Mouse (Mus musculus) CH12.LX (cell line): ENCODE measurements around the gene Jmjd1c. TPM values are rescaled to one million over a fixed set of nuclear protein-coding genes. Genes with fewer than 3 reads are reported as not detected.

Experiments
- DNase-seq: peaks from one replicate; pipeline ENCODE4 v3.0.0-alpha.2; 2013; ENCODE audit errors: extremely low read depth
- H3K27ac ChIP-seq: 2 replicates; pipeline ENCODE4 v1.5.1; 2012; ENCODE audit warnings: low read depth, mild to moderate bottlenecking, control low read depth, moderate library complexity; ENCODE audit not compliant: insufficient read depth
- H3K27me3 ChIP-seq: replicated peaks from 2 replicates; pipeline ENCODE3; 2012; ENCODE audit warnings: inconsistent platforms
- H3K36me3 ChIP-seq, 2 experiments: replicated peaks in 1 of 2; 2 replicates each; pipeline versions ENCODE3 to v1.6.1; 2012; ENCODE audit warnings: inconsistent platforms in 1 of 2, low read length in 1 of 2, mild to moderate bottlenecking in 1 of 2, mixed read lengths in 1 of 2, moderate library complexity in 1 of 2; ENCODE audit not compliant: control insufficient read depth in 1 of 2, insufficient read depth in 1 of 2
- H3K4me1 ChIP-seq, 2 experiments: 2 replicates each; pipeline ENCODE4 v1.6.1; 2012; ENCODE audit warnings: inconsistent platforms in 1 of 2, moderate library complexity in 1 of 2; ENCODE audit not compliant: insufficient read depth in 2 of 2, control insufficient read depth in 1 of 2
- H3K4me2 ChIP-seq: 2 replicates; pipeline ENCODE4 v1.6.1; 2012; ENCODE audit warnings: low read depth, mild to moderate bottlenecking, control low read depth; ENCODE audit not compliant: poor library complexity, insufficient read depth, severe bottlenecking
- H3K4me3 ChIP-seq, 3 experiments: fragments of 150-350 bp in 1 of 3; sonication (generic) in 1 of 3; replicated peaks in 1 of 3; 2 replicates each; pipeline versions ENCODE3 to v1.5.1; 2011 to 2012; ENCODE audit warnings: low read depth in 2 of 3, low read length in 2 of 3, mild to moderate bottlenecking in 2 of 3, moderate library complexity in 2 of 3, control low read depth in 1 of 3, improper control_type of control experiment in 1 of 3, inconsistent platforms in 1 of 3, mixed read lengths in 1 of 3; ENCODE audit not compliant: poor library complexity in 1 of 3
- H3K79me2 ChIP-seq: replicated peaks from 2 replicates; pipeline ENCODE4 v1.6.1; 2012; ENCODE audit warnings: mild to moderate bottlenecking, moderate library complexity; ENCODE audit not compliant: control insufficient read depth, poor library complexity, insufficient read depth, severe bottlenecking; ENCODE audit errors: extremely low read depth
- H3K9ac ChIP-seq: 2 replicates; pipeline ENCODE4 v1.6.1; 2012; ENCODE audit warnings: low read depth, mild to moderate bottlenecking, control low read depth, moderate library complexity; ENCODE audit not compliant: insufficient read depth
- H3K9me3 ChIP-seq: replicated peaks from 2 replicates; pipeline ENCODE3; 2012; ENCODE audit warnings: low read length, inconsistent platforms, mixed read lengths
- BHLHE40 ChIP-seq: IDR thresholded peaks from 2 replicates; pipeline ENCODE4 v1.6.1; 2011; ENCODE audit warnings: mild to moderate bottlenecking, low read depth, low read length, improper control_type of control experiment
- CHD1 ChIP-seq: IDR thresholded peaks from 2 replicates; pipeline ENCODE4 v1.6.1; 2012; ENCODE audit warnings: low read depth, low read length, improper control_type of control experiment, inconsistent platforms
- CHD2 ChIP-seq: IDR thresholded peaks from 2 replicates; pipeline ENCODE4 v1.6.1; 2011; ENCODE audit warnings: low read length, improper control_type of control experiment
- CTCF ChIP-seq, 2 experiments: IDR thresholded peaks in 1 of 2; conservative IDR thresholded peaks in 1 of 2; 2 replicates each; pipeline ENCODE4 v1.5.1; 2011 to 2012; ENCODE audit warnings: low read depth in 2 of 2, low read length in 2 of 2, improper control_type of control experiment in 1 of 2, inconsistent platforms in 1 of 2, mild to moderate bottlenecking in 1 of 2, moderate library complexity in 1 of 2
- E2F4 ChIP-seq: IDR thresholded peaks from 2 replicates; pipeline ENCODE4 v1.6.1; 2011; ENCODE audit warnings: low read depth, low read length, improper control_type of control experiment; ENCODE audit not compliant: insufficient replicate concordance
- ELF1 ChIP-seq: IDR thresholded peaks from 2 replicates; pipeline ENCODE4 v1.6.1; 2014; ENCODE audit warnings: low read depth, mild to moderate bottlenecking, inconsistent platforms, low read length, improper control_type of control experiment
- EP300 ChIP-seq: IDR thresholded peaks from 2 replicates; pipeline ENCODE4 v1.6.1; 2011; ENCODE audit warnings: low read length, improper control_type of control experiment
- ETS1 ChIP-seq: conservative IDR thresholded peaks from 2 replicates; pipeline ENCODE4 v1.6.1; 2012; ENCODE audit warnings: low read depth, mild to moderate bottlenecking, inconsistent platforms, low read length, improper control_type of control experiment, moderate library complexity
- GABPA ChIP-seq: IDR thresholded peaks from 2 replicates; pipeline ENCODE4 v1.6.1; 2012; ENCODE audit warnings: low read depth, low read length, improper control_type of control experiment, inconsistent platforms; ENCODE audit not compliant: insufficient replicate concordance
- HCFC1 ChIP-seq: IDR thresholded peaks from 2 replicates; pipeline ENCODE4 v1.6.1; 2012; ENCODE audit warnings: low read depth, mild to moderate bottlenecking, inconsistent platforms, low read length, improper control_type of control experiment
- IRF4 ChIP-seq: IDR thresholded peaks from 2 replicates; pipeline ENCODE4 v1.6.1; 2014; ENCODE audit warnings: low read depth, mild to moderate bottlenecking, inconsistent platforms, low read length, improper control_type of control experiment
- KAT2A ChIP-seq: IDR thresholded peaks from 2 replicates; pipeline ENCODE4 v1.6.1; 2012; ENCODE audit warnings: low read length, improper control_type of control experiment, inconsistent platforms; ENCODE audit not compliant: insufficient replicate concordance
- MAFK ChIP-seq: IDR thresholded peaks from 2 replicates; pipeline ENCODE4 v1.6.1; 2011; ENCODE audit warnings: low read length, improper control_type of control experiment; ENCODE audit not compliant: insufficient replicate concordance
- MAX ChIP-seq: IDR thresholded peaks from 2 replicates; pipeline ENCODE4 v1.6.1; 2011; ENCODE audit warnings: low read length, improper control_type of control experiment
- MEF2A ChIP-seq: IDR thresholded peaks from 2 replicates; pipeline ENCODE4 v1.6.1; 2014; ENCODE audit warnings: low read depth, mild to moderate bottlenecking, inconsistent platforms, low read length, improper control_type of control experiment, borderline replicate concordance
- MXI1 ChIP-seq: IDR thresholded peaks from 2 replicates; pipeline ENCODE4 v1.6.1; 2011; ENCODE audit warnings: mild to moderate bottlenecking, low read depth, low read length, improper control_type of control experiment
- MYC ChIP-seq: IDR thresholded peaks from 2 replicates; pipeline ENCODE4 v1.6.1; 2011; ENCODE audit warnings: low read depth, mild to moderate bottlenecking, improper control_type of control experiment, low read length
- NELFE ChIP-seq: IDR thresholded peaks from 2 replicates; pipeline ENCODE4 v1.6.1; 2011; ENCODE audit warnings: low read depth, low read length, improper control_type of control experiment
- NRF1 ChIP-seq: IDR thresholded peaks from 2 replicates; pipeline ENCODE4 v1.6.1; 2014; ENCODE audit warnings: low read depth, mild to moderate bottlenecking, inconsistent platforms, low read length, improper control_type of control experiment, moderate library complexity
- POLR2A ChIP-seq: IDR thresholded peaks from 2 replicates; pipeline ENCODE4 v1.6.1; 2011; ENCODE audit warnings: low read depth, mild to moderate bottlenecking, improper control_type of control experiment, low read length
- POLR2AphosphoS2 ChIP-seq: IDR thresholded peaks from 2 replicates; pipeline ENCODE4 v1.6.1; 2011; ENCODE audit warnings: low read depth, low read length, improper control_type of control experiment
- RAD21 ChIP-seq: IDR thresholded peaks from 2 replicates; pipeline ENCODE4 v1.6.1; 2011; ENCODE audit warnings: low read depth, mild to moderate bottlenecking, low read length, improper control_type of control experiment, moderate library complexity
- RCOR1 ChIP-seq: conservative IDR thresholded peaks from 2 replicates; pipeline ENCODE4 v1.6.1; 2012; ENCODE audit warnings: low read depth, mild to moderate bottlenecking, inconsistent platforms, low read length, improper control_type of control experiment
- SIN3A ChIP-seq: IDR thresholded peaks from 2 replicates; pipeline ENCODE4 v1.6.1; 2012; ENCODE audit warnings: low read length, improper control_type of control experiment, inconsistent platforms
- SMC3 ChIP-seq: IDR thresholded peaks from 2 replicates; pipeline ENCODE4 v1.6.1; 2011; ENCODE audit warnings: low read depth, low read length, improper control_type of control experiment
- TCF12 ChIP-seq: IDR thresholded peaks from 2 replicates; pipeline ENCODE4 v1.6.1; 2014; ENCODE audit warnings: low read depth, mild to moderate bottlenecking, inconsistent platforms, low read length, improper control_type of control experiment
- UBTF ChIP-seq: IDR thresholded peaks from 2 replicates; pipeline ENCODE4 v1.6.1; 2012; ENCODE audit warnings: low read depth, mild to moderate bottlenecking, inconsistent platforms, low read length, improper control_type of control experiment, moderate library complexity
- USF1 ChIP-seq: IDR thresholded peaks from 2 replicates; pipeline ENCODE4 v1.6.1; 2014; ENCODE audit warnings: low read depth, mild to moderate bottlenecking, inconsistent platforms, low read length, improper control_type of control experiment
- USF2 ChIP-seq: conservative IDR thresholded peaks from 2 replicates; pipeline ENCODE4 v1.6.1; 2011; ENCODE audit warnings: low read depth, low read length, improper control_type of control experiment
- ZC3H11A ChIP-seq: IDR thresholded peaks from 2 replicates; pipeline ENCODE4 v1.6.1; 2012; ENCODE audit warnings: low read depth, mild to moderate bottlenecking, inconsistent platforms, low read length, improper control_type of control experiment
- ZKSCAN1 ChIP-seq: IDR thresholded peaks from 2 replicates; pipeline ENCODE4 v1.6.1; 2012; ENCODE audit warnings: low read depth, inconsistent platforms, low read length, improper control_type of control experiment, borderline replicate concordance
- ZMIZ1 ChIP-seq: IDR thresholded peaks from 2 replicates; pipeline ENCODE4 v1.6.1; 2012; ENCODE audit warnings: low read depth, mild to moderate bottlenecking, inconsistent platforms, low read length, improper control_type of control experiment
- ZNF384 ChIP-seq: IDR thresholded peaks from 2 replicates; pipeline ENCODE4 v1.6.1; 2012; ENCODE audit warnings: low read depth, low read length, improper control_type of control experiment, inconsistent platforms
- dilution Hi-C: fragments of 300-500 bp; cut with MboI; formaldehyde crosslinking; loops from 2 replicates; pipeline ENCODE4 v1.14.3; 2020; ENCODE audit warnings: low sequenced_read_pairs; ENCODE audit not compliant: extremely low pct_unique_long_range_greater_than_20kb, extremely low pct_ligation_motif_present
- in situ Hi-C: fragments of 300-500 bp; cut with MboI; formaldehyde crosslinking; loops from 3 replicates; pipeline ENCODE4 v1.14.3; 2019; ENCODE audit warnings: low sequenced_read_pairs, low pct_ligation_motif_present, low pct_unique_long_range_greater_than_20kb, mixed read lengths
- polyA plus RNA-seq: library from polyadenylated mRNA; unstranded; fragments of >175 nt; gene quantifications from 2 replicates; pipeline ENCODE4 v1.2.1, GENCODE M21; 2012; ENCODE audit warnings: low read depth; ENCODE audit not compliant: insufficient read length
- total RNA-seq, 2 experiments: library from RNA; depleted of rRNA; stranded (reverse); fragments of 300-350 nt in 1 of 2; fragments of >200 nt in 1 of 2; gene quantifications; 2 replicates each; pipeline ENCODE4 v1.2.3; 2012 to 2014

Jmjd1c gene
- total RNA-seq (2012; rRNA removed) (41.2 and 41.6 TPM in 2 replicates), total RNA-seq (2014; rRNA removed) (41.2 and 41.4 TPM in 2 replicates), polyA plus RNA-seq (40.9 and 50.1 TPM in 2 replicates)

GRCm38 (mm10) chr10:67095798-67096620, at the start of gene Jmjd1c:
Gene Jmjd1c (plus strand): TSS chr10:67096125.
- H3K9ac ChIP-seq = peak within 1 kb of the TSS; percentile 74
- peak; percentile 61 for DNase-seq
- H3K79me2 ChIP-seq = peaks cover 82% of the 10 kb centered on the region
- dilution Hi-C loops = no loop called here
- H3K27me3 ChIP-seq = no peaks in the 10 kb centered on the region
- peaks cover 0 to 24% of the 10 kb centered on the region in 2 experiments for H3K36me3 ChIP-seq
- H3K4me2 ChIP-seq = peak within 1 kb of the TSS; percentile 88
- in situ Hi-C loops = loop anchor here (5.0 to 25.0 kb wide), 2 partner anchors 94 to 184 kb away; no protein-coding TSS in a partner anchor
- peak within 1 kb of the TSS; percentile 95 for H3K27ac ChIP-seq
- H3K4me3 ChIP-seq = peak within 1 kb of the TSS; percentile 66 to 93 (median 87)
- peaks cover 9% of the 10 kb centered on the region for H3K9me3 ChIP-seq
- peak; percentile 12; the same call in 1 of the 2 replicates for TF ChIP-seq SMC3
- peak; percentile 96 for TF ChIP-seq BHLHE40
- TF ChIP-seq MEF2A = peak; percentile 44; the same call in 1 of the 2 replicates
- peak; percentile 56; the same call in 1 of the 2 replicates for TF ChIP-seq POLR2A
- TF ChIP-seq MAFK = no peak
- no peak for TF ChIP-seq GABPA
- 0 out of 2 replicates have a peak, but pooled peaks have one; percentile 7 for TF ChIP-seq IRF4
- TF ChIP-seq ZC3H11A = no peak
- peak; percentile 21; the same call in 1 of the 2 replicates for TF ChIP-seq ZMIZ1
- TF ChIP-seq NELFE = 0 out of 2 replicates have a peak, but pooled peaks have one; percentile 16
- TF ChIP-seq ZKSCAN1 = no peak
- no peak for TF ChIP-seq ZNF384
- no peak for TF ChIP-seq CHD2
- TF ChIP-seq NRF1 = peak; percentile 89
- TF ChIP-seq EP300 = no peak
- 0 out of 2 replicates have a peak, but pooled peaks have one; percentile 38 for TF ChIP-seq RCOR1
- no peak; the same call in 1 of the 2 replicates for TF ChIP-seq ELF1
- TF ChIP-seq USF1 = peak; percentile 84
- TF ChIP-seq TCF12 = peak; percentile 55; the same call in 1 of the 2 replicates
- TF ChIP-seq MAX = peak; percentile 82
- no peak; the same call in 1 of the 2 replicates for TF ChIP-seq HCFC1
- TF ChIP-seq UBTF = peak; percentile 37; the same call in 1 of the 2 replicates
- TF ChIP-seq SIN3A = peak; percentile 71; the same call in 1 of the 2 replicates
- TF ChIP-seq POLR2AphosphoS2 = no peak
- TF ChIP-seq KAT2A = no peak
- TF ChIP-seq USF2 = peak; percentile 55
- TF ChIP-seq CTCF (conservative IDR thresholded peaks at IDR 0.05 in 1 of 2, IDR thresholded peaks at IDR 0.05 in 1 of 2; ENCODE audit: low read depth in 2 of 2, low read length in 2 of 2) = no peak
- 0 out of 2 replicates have a peak, but pooled peaks have one; percentile 44 for TF ChIP-seq CHD1
- TF ChIP-seq ETS1 = peak; percentile 43
- no peak for TF ChIP-seq RAD21
- peak; percentile 94 for TF ChIP-seq MXI1
- TF ChIP-seq MYC = 0 out of 2 replicates have a peak, but pooled peaks have one; percentile 20
- TF ChIP-seq E2F4 = no peak
- peaks cover 2 to 39% of the 10 kb centered on the region in 2 experiments; a peak in 3 of 4 replicates for H3K4me1 ChIP-seq
